Mouse (Mus musculus): ENCODE measurements around the gene Tssk6. TPM values are rescaled to one million over a fixed set of nuclear protein-coding genes. Genes with fewer than 3 reads are reported as not detected.
A peak's percentile ranks its signal among the peaks of the same experiment; 100 is the strongest.

Tssk6 gene
- total and polyA plus RNA-seq, 2 experiments from 2014 or later = 0.95 to 4.1 TPM

DNA sequence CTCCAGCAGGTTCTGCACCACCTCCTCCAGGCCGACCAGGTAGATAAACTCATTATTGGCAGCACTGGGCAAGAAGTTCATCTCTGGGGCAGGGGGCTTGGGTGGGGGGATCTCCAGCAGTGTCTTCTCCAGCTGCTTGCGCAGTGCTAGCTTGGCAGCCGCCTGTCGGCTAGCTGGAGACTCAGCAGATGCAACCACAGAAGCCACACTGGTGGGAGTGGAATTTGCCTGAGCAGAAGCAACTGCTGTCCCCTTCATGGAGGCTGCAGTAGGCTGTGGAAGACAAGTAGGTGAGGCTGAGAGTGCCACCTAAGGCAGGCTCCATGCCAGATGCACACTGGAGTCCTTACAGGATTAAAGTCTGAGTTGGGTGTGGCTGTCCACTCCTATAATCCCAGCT lies 12.5 kb downstream of the Tssk6 start:
- DNase-seq = no peak
- Histone ChIP-seq H3K4me2 (ENCODE audit: low read depth) (no peak overlapping the region), H3K27ac (ENCODE audit: low read depth, low read length) (no peak overlapping the region), H3K4me1 (ENCODE audit: insufficient read depth) (no peaks in the 10 kb centered on the region), H3K4me3 (ENCODE audit: low read depth, low read length) (no peak overlapping the region), H3K36me3 (ENCODE audit: insufficient read depth) (peaks cover 65% of the 10 kb centered on the region), H3K9me3 (ENCODE audit: low read length) (no peaks in the 10 kb centered on the region), H3K27me3 (ENCODE audit: insufficient read depth, low read length) (no peaks in the 10 kb centered on the region), H3K9ac (no peak overlapping the region)
- no peak for TF ChIP-seq CTCF (IDR thresholded peaks at IDR 0.05; ENCODE audit: low read depth)
- WGBS = 86% methylated on average over 4 of the region's 4 CpGs
- no peak for ATAC-seq

DNA sequence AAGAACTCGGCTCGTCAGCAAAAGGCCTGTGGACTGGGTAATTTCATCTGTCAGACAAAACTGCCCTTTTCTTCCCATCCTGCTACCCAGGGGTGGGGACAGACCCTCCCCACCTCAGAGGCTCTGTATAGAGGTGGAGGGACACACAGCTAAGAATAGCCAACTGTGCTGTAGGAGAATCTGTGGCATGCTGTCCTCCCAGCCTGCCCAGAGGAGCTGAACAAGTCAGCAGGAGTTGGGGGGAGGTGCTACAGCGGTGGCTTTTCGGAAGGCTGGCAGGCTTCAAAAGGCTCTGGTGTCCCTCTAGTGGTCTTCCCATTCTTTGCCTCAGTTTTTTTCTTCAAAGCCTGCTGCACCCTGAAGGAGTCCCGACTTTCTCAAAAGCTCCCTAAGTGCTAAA lies 13.8 kb downstream of the Tssk6 start:
- DNase-seq (peak; percentile 45), ATAC-seq (peak; percentile 26; the same call in 1 of the 2 replicates)
- Histone ChIP-seq H3K9ac (0 out of 2 replicates have a peak overlapping the region, but pooled peaks have one; percentile 10), H3K4me2 (ENCODE audit: low read depth) (no peak overlapping the region), H3K27ac (ENCODE audit: low read depth, low read length) (no peak overlapping the region), H3K27me3 (ENCODE audit: insufficient read depth, low read length) (no peaks in the 10 kb centered on the region), H3K9me3 (ENCODE audit: low read length) (no peaks in the 10 kb centered on the region), H3K36me3 (ENCODE audit: insufficient read depth) (peaks cover 53% of the 10 kb centered on the region), H3K4me3 (ENCODE audit: low read depth, low read length) (no peak overlapping the region), H3K4me1 (ENCODE audit: insufficient read depth) (peaks cover 4% of the 10 kb centered on the region)
- TF ChIP-seq CTCF (IDR thresholded peaks at IDR 0.05; ENCODE audit: low read depth) = peak; percentile 52
- WGBS = 42% methylated on average over 5 of the region's 5 CpGs

DNA sequence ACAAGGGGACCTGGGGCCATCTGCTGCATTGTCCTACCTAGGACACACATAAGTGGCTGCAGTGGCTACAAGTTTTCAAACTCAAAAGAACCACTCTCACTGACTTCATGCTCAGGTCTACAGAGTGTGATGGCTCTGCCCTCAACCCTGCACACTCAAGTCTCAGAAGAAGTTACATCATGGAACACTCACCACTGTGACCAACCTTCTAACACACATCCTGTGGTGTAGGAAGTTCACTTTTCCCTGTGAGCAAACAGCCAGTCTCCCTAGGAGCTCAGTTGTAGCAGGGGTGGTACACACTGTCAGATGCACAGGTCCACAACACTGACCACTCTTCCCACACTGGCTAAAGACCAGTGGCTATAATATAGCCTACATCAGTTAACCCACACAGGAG lies 16.5 kb downstream of the Tssk6 start:
- H3K27ac ChIP-seq (ENCODE audit: low read depth, low read length) = no peak overlapping the region
- ATAC-seq (no peak), DNase-seq (no peak)
- H3K9me3 ChIP-seq (ENCODE audit: low read length) = no peaks in the 10 kb centered on the region
- H3K4me1 ChIP-seq (ENCODE audit: insufficient read depth) = peaks cover 6% of the 10 kb centered on the region
- TF ChIP-seq CTCF (IDR thresholded peaks at IDR 0.05; ENCODE audit: low read depth) = no peak
- H3K4me2 ChIP-seq (ENCODE audit: low read depth) = no peak overlapping the region
- H3K27me3 ChIP-seq (ENCODE audit: insufficient read depth, low read length) = no peaks in the 10 kb centered on the region
- no peak overlapping the region for H3K4me3 ChIP-seq (ENCODE audit: low read depth, low read length)
- peaks cover 31% of the 10 kb centered on the region for H3K36me3 ChIP-seq (ENCODE audit: insufficient read depth)
- H3K9ac ChIP-seq = no peak overlapping the region

DNA sequence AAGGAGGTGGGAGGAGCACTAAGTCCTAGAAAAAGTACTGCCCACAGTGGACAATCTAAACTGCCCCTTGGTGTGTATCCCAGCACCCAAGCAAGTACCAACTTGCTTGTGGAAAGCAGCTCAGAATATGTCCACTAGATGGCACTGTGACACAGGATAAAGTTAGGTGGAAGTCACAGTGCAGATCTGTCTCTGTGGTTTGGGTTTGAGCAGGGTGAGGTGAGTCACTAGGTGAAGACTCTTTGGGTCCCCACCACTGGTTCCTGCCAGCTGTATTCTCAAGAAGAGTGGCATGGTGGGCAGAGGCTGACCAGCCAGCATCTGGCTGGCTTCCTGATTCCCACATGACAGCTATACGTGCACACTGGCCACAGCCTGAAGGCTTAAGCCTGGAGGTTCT lies 17.0 kb downstream of the Tssk6 start:
- 62% methylated on average over 1 of the region's 1 CpGs for WGBS
- Histone ChIP-seq H3K9ac (no peak overlapping the region), H3K4me3 (ENCODE audit: low read depth, low read length) (no peak overlapping the region), H3K4me1 (ENCODE audit: insufficient read depth) (peaks cover 6% of the 10 kb centered on the region), H3K36me3 (ENCODE audit: insufficient read depth) (peaks cover 26% of the 10 kb centered on the region), H3K27me3 (ENCODE audit: insufficient read depth, low read length) (no peaks in the 10 kb centered on the region), H3K9me3 (ENCODE audit: low read length) (no peaks in the 10 kb centered on the region), H3K27ac (ENCODE audit: low read depth, low read length) (no peak overlapping the region), H3K4me2 (ENCODE audit: low read depth) (no peak overlapping the region)
- peak; percentile 97 for TF ChIP-seq CTCF (IDR thresholded peaks at IDR 0.05; ENCODE audit: low read depth)
- peak; percentile 75 for ATAC-seq
- DNase-seq = peak; percentile 92

DNA sequence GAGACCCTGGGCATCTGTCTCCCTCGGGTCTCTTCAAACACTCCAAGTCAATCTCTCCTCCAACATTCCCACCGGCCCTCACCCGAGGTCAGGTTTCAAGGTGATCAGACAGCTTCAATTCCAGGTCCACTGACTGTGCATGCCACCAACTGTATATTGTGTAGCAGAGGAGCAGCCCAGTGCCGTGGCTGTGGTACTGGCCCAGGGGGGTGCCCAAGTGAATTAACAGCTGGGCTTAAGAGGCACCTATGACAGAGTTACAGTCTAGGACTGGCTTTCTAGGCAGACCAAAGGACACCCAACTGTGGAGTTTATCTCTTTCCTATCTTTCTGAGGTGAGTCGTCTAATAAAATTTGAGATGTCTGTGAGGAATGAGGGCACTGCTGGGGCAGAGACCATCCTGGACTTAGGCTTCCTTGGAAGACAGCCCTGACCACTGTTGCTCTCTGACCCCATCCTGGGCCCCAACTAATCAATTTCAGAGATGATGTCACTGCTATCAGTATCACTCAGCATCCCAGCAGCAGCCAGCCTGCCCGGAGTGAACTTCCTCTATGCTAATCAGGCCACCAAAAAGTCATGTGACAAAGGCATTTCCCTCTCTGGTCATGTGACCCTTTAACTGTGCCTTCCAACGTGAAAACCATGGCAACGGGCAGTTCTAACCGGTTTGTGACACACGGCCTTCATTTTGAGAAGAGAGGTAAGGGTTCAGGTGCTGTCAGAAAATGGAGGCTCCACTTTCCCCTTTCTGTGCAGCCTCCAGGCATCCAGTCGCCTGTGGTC lies 18.1 kb downstream of the Tssk6 start:
- ATAC-seq (peak; percentile 81), DNase-seq (peak; percentile 71)
- peaks cover 6% of the 10 kb centered on the region for H3K4me1 ChIP-seq (ENCODE audit: insufficient read depth)
- no peak for TF ChIP-seq CTCF (IDR thresholded peaks at IDR 0.05; ENCODE audit: low read depth)
- H3K9me3 ChIP-seq (ENCODE audit: low read length) = no peaks in the 10 kb centered on the region
- H3K36me3 ChIP-seq (ENCODE audit: insufficient read depth) = peaks cover 17% of the 10 kb centered on the region
- H3K4me2 ChIP-seq (ENCODE audit: low read depth) = peak overlapping the region; percentile 13; the same call in 1 of the 2 replicates
- WGBS = 44% methylated on average over 11 of the region's 11 CpGs
- H3K9ac ChIP-seq = peak overlapping the region; percentile 35; the same call in 1 of the 2 replicates
- no peaks in the 10 kb centered on the region for H3K27me3 ChIP-seq (ENCODE audit: insufficient read depth, low read length)
- no peak overlapping the region for H3K4me3 ChIP-seq (ENCODE audit: low read depth, low read length)
- H3K27ac ChIP-seq (ENCODE audit: low read depth, low read length) = peak overlapping the region; percentile 80

DNA sequence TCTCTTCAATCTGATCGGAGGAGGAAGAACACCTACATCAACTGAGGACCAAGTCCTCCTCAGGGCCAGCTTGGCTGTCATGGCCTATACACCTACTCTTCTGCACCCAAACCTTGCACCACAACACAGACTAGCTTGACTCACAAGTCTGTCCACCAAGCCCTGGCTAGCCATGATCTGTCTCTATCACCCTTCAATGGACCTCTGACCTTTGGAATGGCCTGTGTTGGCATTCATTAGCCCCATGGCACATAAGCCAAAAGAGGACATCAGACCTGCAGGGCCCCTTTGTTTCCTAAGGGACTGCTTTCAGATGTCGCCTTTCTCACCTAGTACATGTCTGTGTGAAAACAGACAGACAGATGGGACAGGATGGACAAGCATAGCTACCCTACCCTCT lies 19.2 kb downstream of the Tssk6 start:
- TF ChIP-seq CTCF (IDR thresholded peaks at IDR 0.05; ENCODE audit: low read depth) = no peak
- 81% methylated on average over 2 of the region's 2 CpGs for WGBS
- ATAC-seq = no peak

DNA sequence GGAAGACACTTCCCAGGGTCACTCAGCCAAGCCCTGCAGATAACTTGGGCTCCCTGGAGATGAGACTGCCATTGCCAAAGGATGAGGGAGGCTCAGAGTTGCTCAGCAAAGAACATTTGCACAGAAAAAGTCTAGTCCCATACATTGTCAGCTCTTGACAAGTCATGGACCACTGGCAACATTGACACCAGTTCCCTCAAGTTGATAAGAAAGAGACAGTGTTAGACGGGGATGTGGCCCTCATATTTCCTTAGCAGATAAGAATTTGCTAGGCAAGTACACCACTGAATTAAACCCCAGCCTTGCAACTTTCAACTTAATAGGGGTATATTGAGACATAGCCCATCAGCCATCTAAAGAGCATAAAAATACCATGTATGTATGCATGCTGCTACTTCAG lies 22.0 kb downstream of the Tssk6 start:
- no peak for ATAC-seq
- Histone ChIP-seq H3K4me1 (ENCODE audit: insufficient read depth) (peaks cover 6% of the 10 kb centered on the region), H3K4me2 (ENCODE audit: low read depth) (no peak overlapping the region), H3K9me3 (ENCODE audit: low read length) (no peaks in the 10 kb centered on the region), H3K4me3 (ENCODE audit: low read depth, low read length) (no peak overlapping the region), H3K27ac (ENCODE audit: low read depth, low read length) (no peak overlapping the region), H3K27me3 (ENCODE audit: insufficient read depth, low read length) (no peaks in the 10 kb centered on the region), H3K36me3 (ENCODE audit: insufficient read depth) (no peaks in the 10 kb centered on the region), H3K9ac (no peak overlapping the region)
- 81% methylated on average over 1 of the region's 1 CpGs for WGBS
- TF ChIP-seq CTCF (IDR thresholded peaks at IDR 0.05; ENCODE audit: low read depth) = no peak
- no peak for DNase-seq

More for the DNA sequence above, 19.2 kb downstream of the Tssk6 start:
- Histone ChIP-seq H3K27ac (ENCODE audit: low read depth, low read length) (peak overlapping the region; percentile 80), H3K4me3 (ENCODE audit: low read depth, low read length) (no peak overlapping the region), H3K9ac (no peak overlapping the region; the same call in 1 of the 2 replicates), H3K27me3 (ENCODE audit: insufficient read depth, low read length) (no peaks in the 10 kb centered on the region), H3K4me2 (ENCODE audit: low read depth) (no peak overlapping the region), H3K9me3 (ENCODE audit: low read length) (no peaks in the 10 kb centered on the region), H3K4me1 (ENCODE audit: insufficient read depth) (peaks cover 6% of the 10 kb centered on the region), H3K36me3 (ENCODE audit: insufficient read depth) (peaks cover 10% of the 10 kb centered on the region)
- no peak for DNase-seq
